Mouse (Mus musculus) embryonic fibroblast, embryonic 13.5 days (primary cell): ENCODE results near the gene Zic2.

Experiments
- CTCF ChIP-seq: IDR thresholded peaks from 2 replicates; pipeline ENCODE4 v1.5.1; 2011; ENCODE audit warnings: mild to moderate bottlenecking, control low read depth, low read length, moderate library complexity, borderline replicate concordance; ENCODE audit not compliant: insufficient read depth
- POLR2A ChIP-seq: IDR thresholded peaks from 2 replicates; pipeline ENCODE4 v1.6.1; 2011; ENCODE audit warnings: low read depth, mild to moderate bottlenecking, control low read depth, low read length, moderate library complexity

DNA sequence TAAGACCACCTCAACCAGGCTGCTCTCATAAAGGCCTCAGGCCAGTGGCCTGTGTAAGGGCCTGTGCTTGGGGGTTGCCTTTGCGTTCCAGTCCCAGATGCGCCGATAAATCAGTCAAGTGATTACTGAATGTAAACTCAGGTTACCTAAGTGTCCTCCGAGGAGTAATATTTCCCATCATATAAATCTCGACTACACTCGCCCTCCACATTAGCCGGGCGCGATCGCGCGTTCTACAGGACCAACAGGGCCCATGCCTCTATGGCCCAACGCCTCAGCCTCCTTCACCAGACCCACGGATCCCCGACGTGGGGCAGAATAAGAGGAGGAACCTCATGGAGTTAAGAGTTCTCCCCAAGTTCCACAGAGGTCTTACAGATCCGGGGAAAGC is 12.6 kb upstream of the Zic2 start:
- no peak for TF ChIP-seq CTCF
- TF ChIP-seq POLR2A = no peak
